ENCODE assay signal across 9 mouse cellular contexts in the genomic region with DNA sequence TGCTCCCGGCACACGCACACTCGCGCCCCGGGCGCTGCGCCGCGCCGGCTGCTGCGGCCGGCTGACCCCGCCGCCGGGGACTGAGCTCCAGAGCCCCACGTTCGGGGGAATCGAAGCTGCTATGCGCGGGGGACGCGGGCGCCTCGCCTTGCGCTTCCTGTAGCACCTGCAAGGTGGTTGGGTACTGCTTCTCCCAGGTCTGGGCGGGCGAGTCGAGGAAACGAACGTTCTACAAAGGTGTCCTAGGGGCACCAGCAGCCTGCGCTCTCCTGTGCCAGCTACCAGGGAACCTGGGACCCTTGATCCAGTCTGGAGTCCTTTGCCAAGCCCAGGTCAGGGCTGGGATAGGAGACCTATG. TPM values are rescaled to one million over a fixed set of nuclear protein-coding genes. Genes with fewer than 3 reads are reported as not detected.
A peak's percentile ranks its signal among the peaks of the same experiment; 100 is the strongest.
DNase-seq lines count a peak whose midpoint lies in the region; ATAC-seq and TF ChIP-seq lines count a peak whose summit lies in the region.
"Had no signal": no experiment of that assay in that cellular context is flagged by ENCODE, and none has a peak within 500 bp of the region (broad histone marks: within the 10 kb centered on the region; RNA-seq: fewer than 3 reads in every experiment).

No protein-coding gene starts in this region.

- peak overlapping the region; percentile 74 for H3K4me2 ChIP-seq in heart, embryonic 14.5 days (ENCODE audit: low read length)

- no peak for DNase-seq in heart, postnatal 25 days (ENCODE audit: low spot score)
- DNase-seq in ES-E14 (ENCODE audit: low read depth, low spot score) = no peak
- DNase-seq in hindbrain, embryonic 10.5 days (ENCODE audit: low spot score) = no peak
- DNase-seq in midbrain, embryonic 10.5 days (ENCODE audit: low spot score) = no peak
- DNase-seq in cerebellum, adult 9-11 months = no peak
- DNase-seq: lung, postnatal 14 days had no signal

- 1% methylated on average over 31 of the region's 31 CpGs for WGBS in heart, embryonic 14.5 days
- WGBS in hindbrain, embryonic 10.5 days = under 1% methylated on average over 31 of the region's 31 CpGs
- 1% methylated on average over 31 of the region's 31 CpGs for WGBS in midbrain, embryonic 10.5 days

- ATAC-seq in heart, embryonic 14.5 days (ENCODE audit: insufficient number of reproducible peaks, insufficient read depth, low FRiP score, low read depth) = no peak
- no peak for ATAC-seq in inflammation-experienced regulatory T-cells, adult 6 months
- no peak for ATAC-seq in erythroblast, adult 5-6 weeks (replicated peaks; ENCODE audit: low FRiP score, poor library complexity, severe bottlenecking)

- H3K27me3 ChIP-seq in heart, embryonic 14.5 days (ENCODE audit: control insufficient read depth, insufficient read depth, low read length) = peaks cover 82% of the 10 kb centered on the region
- peaks cover 79% of the 10 kb centered on the region for H3K27me3 ChIP-seq in hindbrain, embryonic 10.5 days (ENCODE audit: insufficient read depth, poor library complexity, severe bottlenecking)
- H3K27me3 ChIP-seq in midbrain, embryonic 10.5 days (ENCODE audit: low read depth, poor library complexity, severe bottlenecking) = peaks cover 75% of the 10 kb centered on the region

- in situ Hi-C loops in ES-E14 (cut with MboI; ENCODE audit: low sequenced_read_pairs in 2 of 2, unreplicated experiment in 2 of 2) = no loop called here

- peaks cover 0 to 8% of the 10 kb centered on the region in 2 experiments; a peak in 2 of 4 replicates for H3K4me1 ChIP-seq in heart, embryonic 14.5 days (ENCODE audit: control insufficient read depth in 2 of 2, insufficient read depth in 2 of 2, low read length in 2 of 2)
- peaks cover 0 to 5% of the 10 kb centered on the region in 2 experiments; a peak in 1 of 4 replicates for H3K4me1 ChIP-seq in ES-E14 (ENCODE audit: control insufficient read depth in 2 of 2, insufficient read depth in 2 of 2, low read length in 2 of 2, poor library complexity in 1 of 2)
- peaks cover 29% of the 10 kb centered on the region for H3K4me1 ChIP-seq in hindbrain, embryonic 10.5 days (replicated peaks)
- peaks cover 27% of the 10 kb centered on the region for H3K4me1 ChIP-seq in midbrain, embryonic 10.5 days

- H3K27ac ChIP-seq in heart, embryonic 14.5 days (replicated peaks in 1 of 2; ENCODE audit: control insufficient read depth in 1 of 2, insufficient read depth in 1 of 2, low read depth in 2 of 2, low read length in 2 of 2) = no peak overlapping the region
- H3K27ac ChIP-seq in ES-E14 (ENCODE audit: insufficient read depth, low read depth, low read length, poor library complexity, severe bottlenecking) = no peak overlapping the region
- peak overlapping the region; percentile 80 for H3K27ac ChIP-seq in hindbrain, embryonic 10.5 days
- peak overlapping the region; percentile 74 for H3K27ac ChIP-seq in midbrain, embryonic 10.5 days (replicated peaks)

- peak overlapping the region; percentile 22 to 48; a peak in 3 of 4 replicates for H3K4me3 ChIP-seq in heart, embryonic 14.5 days (ENCODE audit: control insufficient read depth in 1 of 2, insufficient read depth in 1 of 2, low read depth in 1 of 2, low read length in 2 of 2)
- H3K4me3 ChIP-seq in ES-E14 (ENCODE audit: insufficient read depth in 1 of 2, low read depth in 1 of 2, low read length in 2 of 2, poor library complexity in 1 of 2, severe bottlenecking in 1 of 2) = peak overlapping the region; percentile 53 to 69; a peak in 3 of 4 replicates
- H3K4me3 ChIP-seq in hindbrain, embryonic 10.5 days = peak overlapping the region; percentile 71
- H3K4me3 ChIP-seq in midbrain, embryonic 10.5 days = peak overlapping the region; percentile 72

- H3K9ac ChIP-seq in heart, embryonic 14.5 days (ENCODE audit: low read length) = no peak overlapping the region
- H3K9ac ChIP-seq in ES-E14 (ENCODE audit: insufficient read depth, low read depth, low read length, poor library complexity, severe bottlenecking) = no peak overlapping the region

- H3K36me3 ChIP-seq in heart, embryonic 14.5 days (ENCODE audit: control insufficient read depth, insufficient read depth, low read length) = no peaks in the 10 kb centered on the region
- no peaks in the 10 kb centered on the region for H3K36me3 ChIP-seq in ES-E14 (ENCODE audit: control insufficient read depth, insufficient read depth, low read length, poor library complexity, severe bottlenecking)
- H3K36me3 ChIP-seq in hindbrain, embryonic 10.5 days = no peaks in the 10 kb centered on the region
- no peaks in the 10 kb centered on the region for H3K36me3 ChIP-seq in midbrain, embryonic 10.5 days

- intact Hi-C loops in heart, postnatal 25 days (cut with DNase I) = no loop called here

- H3K9me3 ChIP-seq in heart, embryonic 14.5 days (ENCODE audit: control insufficient read depth, low read length) = no peaks in the 10 kb centered on the region
- H3K9me3 ChIP-seq in ES-E14 (ENCODE audit: control insufficient read depth, insufficient read depth, low read depth, low read length) = no peaks in the 10 kb centered on the region
- H3K9me3 ChIP-seq in hindbrain, embryonic 10.5 days = no peaks in the 10 kb centered on the region
- no peaks in the 10 kb centered on the region for H3K9me3 ChIP-seq in midbrain, embryonic 10.5 days (replicated peaks)

TF ChIP-seq in ES-E14, 5 proteins besides CTCF, POLR2A, EP300 and RAD21:
- no peak for TF ChIP-seq ZNF384 (IDR thresholded peaks at IDR 0.05; ENCODE audit: low read depth, low read length)
- TF ChIP-seq MAFK (IDR thresholded peaks at IDR 0.05; ENCODE audit: insufficient read depth, low read depth, low read length) = no peak
- TF ChIP-seq CHD2 (IDR thresholded peaks at IDR 0.05; ENCODE audit: low read depth, low read length) = no peak
- TF ChIP-seq HCFC1 (IDR thresholded peaks at IDR 0.05; ENCODE audit: borderline replicate concordance, insufficient read depth, low read length) = no peak
- TF ChIP-seq ZC3H11A (IDR thresholded peaks at IDR 0.05; ENCODE audit: borderline replicate concordance, low read depth, low read length) = no peak

RNA-seq across cellular contexts. Expression of gene Gabbr2, which starts 0.3 kb away (rescaled TPM):
- polyA plus RNA-seq in heart, embryonic 14.5 days (2014; fragmentation: Nextera tagmentation; extraction: Ambion mirVana) = 0.03 and 0.08 TPM in 2 replicates
- total RNA-seq in heart, postnatal 25 days (2021) = under 1 TPM in 1 of 2 experiments, not detected in 1; 0.11 TPM
- total RNA-seq in ES-E14 (2012; rRNA removed) = 0.09 and 0.37 TPM in 2 replicates
- polyA plus RNA-seq in hindbrain, embryonic 10.5 days (2016; fragmentation: Nextera tagmentation; extraction: Ambion mirVana) = 0.24 and 0.27 TPM in 2 replicates
- 0.12 and 0.25 TPM in 2 replicates for polyA plus RNA-seq in midbrain, embryonic 10.5 days (2016; fragmentation: Nextera tagmentation; extraction: Ambion mirVana)
- polyA plus RNA-seq in inflammation-experienced regulatory T-cells, adult 6 months (2017; shearing (Covaris generic)) = not detected
- not detected in 2 replicates for total RNA-seq in erythroblast, adult 5-6 weeks (2015; ENCODE audit: low replicate concordance)
- 0.17 and 1.3 TPM in 2 replicates for total RNA-seq in erythroblast, adult 5-6 weeks (2017; ENCODE audit: low replicate concordance)

Comparison
In these comparisons a context has a peak if more than half of its experiments do, and no peak if none do; other contexts are left out.
1. H3K27ac ChIP-seq: peak in hindbrain, embryonic 10.5 days (single experiment) and midbrain, embryonic 10.5 days (single experiment); none in heart, embryonic 14.5 days (0 of 2) and ES-E14 (single experiment).
2. Peak in every context shown above with its lines, with median percentiles within 50 percentile points of each other: H3K4me3 ChIP-seq.